Mouse (Mus musculus): Measurements from ENCODE around the gene Ino80.
A peak's percentile ranks its signal among the peaks of the same experiment; 100 is the strongest.

DNA sequence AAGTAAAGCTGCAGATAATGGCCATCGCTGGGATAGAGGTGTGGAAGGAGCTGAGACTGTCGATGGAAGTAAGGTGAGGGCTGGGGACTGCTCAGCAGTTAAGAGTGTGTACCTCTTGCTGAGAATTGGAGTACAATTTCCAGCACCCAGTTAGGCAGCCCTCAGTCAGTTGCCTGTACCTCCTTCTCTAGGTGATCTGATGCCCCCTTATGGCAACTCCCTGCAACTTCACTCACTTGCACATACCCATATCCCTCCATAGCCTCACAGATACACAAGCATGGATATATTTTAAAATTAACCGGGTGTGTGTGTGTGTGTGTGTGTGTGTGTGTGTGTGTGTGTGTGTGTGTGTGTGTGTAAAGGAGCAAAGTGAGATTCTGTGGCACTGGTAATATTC, 34.8 kb upstream of the Ino80 start:
- no peak for TF ChIP-seq USF1 (IDR thresholded peaks at IDR 0.05; ENCODE audit: low read depth, low read length)
- peak; percentile 9 to 60; a peak in 2 of 4 replicates for TF ChIP-seq CTCF (conservative IDR thresholded peaks at IDR 0.05 in 1 of 2, IDR thresholded peaks at IDR 0.05 in 1 of 2; ENCODE audit: low read depth in 2 of 2, low read length in 2 of 2)
- TF ChIP-seq POLR2A (IDR thresholded peaks at IDR 0.05; ENCODE audit: low read depth, low read length): no peak
- TF ChIP-seq E2F4 (IDR thresholded peaks at IDR 0.05; ENCODE audit: insufficient replicate concordance, low read depth, low read length): no peak
- TF ChIP-seq POLR2AphosphoS2 (IDR thresholded peaks at IDR 0.05; ENCODE audit: low read depth, low read length): no peak
- TF ChIP-seq RAD21 (IDR thresholded peaks at IDR 0.05; ENCODE audit: low read depth, low read length): peak; percentile 47
